Mouse (Mus musculus) limb, embryonic 12.5 days (tissue): ENCODE measurements around the gene Vhl. TPM values are rescaled to one million over a fixed set of nuclear protein-coding genes. Genes with fewer than 3 reads are reported as not detected.

ENCODE experiments used
- ATAC-seq: fragments of 200-750 bp; cut with Nextera tagmentation; 2 replicates; pipeline ENCODE4 v1.8.0; 2017; ENCODE audit warnings: low read depth, moderate TSS enrichment; ENCODE audit not compliant: insufficient number of reproducible peaks, insufficient read depth, low FRiP score, low TSS enrichment
- H3K27ac ChIP-seq: fragments of 300-500 bp; sonication (generic); 2 replicates; pipeline ENCODE4 v1.5.1; 2016; ENCODE audit warnings: mild to moderate bottlenecking, moderate library complexity
- H3K27me3 ChIP-seq: fragments of 300-500 bp; sonication (generic); 2 replicates; pipeline ENCODE4 v1.6.1; 2016; ENCODE audit warnings: mild to moderate bottlenecking, moderate library complexity
- H3K36me3 ChIP-seq: fragments of 300-500 bp; sonication (generic); 2 replicates; pipeline ENCODE4 v1.6.1; 2016; ENCODE audit warnings: mild to moderate bottlenecking, moderate library complexity
- H3K4me1 ChIP-seq: fragments of 300-500 bp; sonication (generic); replicated peaks from 2 replicates; pipeline ENCODE4 v1.6.1; 2016
- H3K4me2 ChIP-seq: fragments of 300-500 bp; sonication (generic); 2 replicates; pipeline ENCODE4 v1.6.1; 2016; ENCODE audit warnings: mild to moderate bottlenecking, moderate library complexity
- H3K4me3 ChIP-seq: fragments of 300-500 bp; sonication (generic); replicated peaks from 2 replicates; pipeline ENCODE4 v1.5.1; 2016; ENCODE audit warnings: mild to moderate bottlenecking
- H3K9ac ChIP-seq: fragments of 300-500 bp; sonication (generic); replicated peaks from 2 replicates; pipeline ENCODE4 v1.6.1; 2016; ENCODE audit warnings: mild to moderate bottlenecking, moderate library complexity
- H3K9me3 ChIP-seq: fragments of 300-500 bp; sonication (generic); 2 replicates; pipeline ENCODE4 v1.6.1; 2016; ENCODE audit warnings: mild to moderate bottlenecking, moderate library complexity
- WGBS: fragments of 180-500 bp; shearing (Covaris S2); methylation state at CpG from one replicate; pipeline ENCODE4 v1.1.7; 2016; 5-methylcytosine and 5-hydroxymethylcytosine counted together
- polyA plus RNA-seq: library from polyadenylated mRNA; unstranded; fragments of >200 nt; fragmentation: Nextera tagmentation; extraction: Ambion mirVana; gene quantifications from 2 replicates; pipeline ENCODE4 v1.2.1, GENCODE M21; 2016

The Vhl gene
- 53.3 and 55.9 TPM in 2 replicates for polyA plus RNA-seq

DNA sequence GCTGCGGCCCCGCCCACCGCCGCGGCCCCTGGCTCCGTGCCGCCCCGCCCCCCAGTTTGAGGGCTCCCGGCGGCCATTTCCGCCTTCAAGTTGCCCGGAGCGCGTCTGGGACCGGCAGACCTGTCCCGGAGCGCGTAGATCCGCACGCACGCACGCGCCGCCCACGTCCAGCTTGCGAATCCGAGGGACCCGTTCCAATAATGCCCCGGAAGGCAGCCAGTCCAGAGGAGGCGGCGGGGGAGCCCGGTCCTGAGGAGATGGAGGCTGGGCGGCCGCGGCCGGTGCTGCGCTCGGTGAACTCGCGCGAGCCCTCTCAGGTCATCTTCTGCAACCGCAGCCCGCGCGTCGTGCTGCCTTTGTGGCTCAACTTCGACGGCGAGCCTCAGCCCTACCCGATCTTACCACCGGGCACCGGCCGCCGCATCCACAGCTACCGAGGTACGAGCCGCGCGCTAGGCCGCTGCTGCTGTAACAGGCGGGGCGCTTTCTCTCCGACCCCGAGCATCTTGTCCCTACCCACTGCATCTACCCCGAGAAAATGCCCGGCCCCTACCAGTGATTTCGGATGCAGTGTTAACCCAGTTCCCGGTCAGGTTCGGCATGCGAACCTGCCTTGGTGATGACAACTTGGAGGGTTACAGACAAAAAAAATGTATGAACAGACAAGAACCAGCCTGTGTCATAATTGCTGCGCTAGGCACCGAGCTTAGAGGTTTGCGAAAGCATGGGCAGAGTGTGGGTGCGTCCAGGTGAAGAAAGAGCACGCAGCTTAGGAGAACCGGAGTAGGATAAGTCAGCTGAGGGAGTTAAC, at the start of gene Vhl:
Gene Vhl (plus strand): TSS at position 19 of the 811 bp plus-strand sequence.
- H3K9me3 ChIP-seq: no peaks in the 10 kb centered on the region
- peak within 1 kb of the TSS; percentile 91 for H3K27ac ChIP-seq
- WGBS: under 1% methylated on average over 74 of the region's 76 CpGs
- peaks cover 16% of the 10 kb centered on the region for H3K4me1 ChIP-seq
- peak within 1 kb of the TSS; percentile 87 for H3K9ac ChIP-seq
- peaks cover 21% of the 10 kb centered on the region for H3K36me3 ChIP-seq
- H3K4me3 ChIP-seq: peak within 1 kb of the TSS; percentile 69
- no peaks in the 10 kb centered on the region for H3K27me3 ChIP-seq
- peak within 1 kb of the TSS; percentile 73 for H3K4me2 ChIP-seq
- ATAC-seq: peak; percentile 76

DNA sequence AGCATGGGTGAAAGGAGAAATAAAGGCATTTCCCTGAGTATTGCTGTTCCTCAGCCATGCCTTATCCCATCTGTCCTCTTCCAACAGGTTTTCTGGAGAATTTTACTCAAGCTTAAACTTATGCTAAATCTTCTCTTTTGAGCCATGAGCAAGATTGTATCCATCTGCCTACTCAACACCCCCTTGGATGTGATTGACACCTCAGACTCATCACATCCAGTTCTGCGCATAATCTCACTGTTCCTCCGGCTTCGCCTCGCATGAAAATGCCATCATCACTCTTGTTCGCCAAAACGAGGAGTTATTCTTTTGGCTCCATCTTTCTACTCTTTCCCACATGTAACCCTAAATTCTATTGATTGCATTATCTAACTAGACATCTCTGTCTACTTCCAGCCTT, 47.7 kb upstream of the Vhl start:
- Histone ChIP-seq H3K27me3 (no peaks in the 10 kb centered on the region), H3K9me3 (no peaks in the 10 kb centered on the region), H3K4me2 (no peak overlapping the region), H3K9ac (no peak overlapping the region), H3K36me3 (peaks cover 44% of the 10 kb centered on the region), H3K4me1 (no peaks in the 10 kb centered on the region), H3K27ac (no peak overlapping the region), H3K4me3 (no peak overlapping the region)
- 94% methylated on average over 6 of the region's 6 CpGs for WGBS
- ATAC-seq: no peak

DNA sequence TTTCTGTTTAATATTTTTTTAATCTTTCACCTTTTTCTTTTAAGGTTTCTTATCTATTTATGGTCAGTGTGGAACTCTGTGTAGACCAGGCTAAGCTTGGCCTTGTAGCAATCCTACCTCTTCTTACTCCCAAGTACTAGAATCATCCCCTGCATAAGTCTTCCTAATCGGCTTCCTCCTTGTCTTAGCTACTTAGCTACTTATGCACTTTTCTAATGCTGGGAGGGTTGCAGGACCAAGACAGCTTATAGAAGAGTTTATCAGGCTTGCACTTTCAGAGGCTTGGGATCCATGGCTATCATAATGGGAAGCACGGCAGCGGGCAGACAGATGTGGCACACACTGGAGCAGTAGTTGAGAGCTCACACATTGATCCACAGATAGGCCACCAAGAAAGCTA, 44.5 kb upstream of the Vhl start:
- 91% methylated on average over 3 of the region's 3 CpGs for WGBS
- no peak for ATAC-seq
- peaks cover 36% of the 10 kb centered on the region for H3K36me3 ChIP-seq
- H3K27ac ChIP-seq: no peak overlapping the region
- no peak overlapping the region for H3K4me3 ChIP-seq
- H3K4me2 ChIP-seq: no peak overlapping the region
- no peaks in the 10 kb centered on the region for H3K9me3 ChIP-seq
- no peaks in the 10 kb centered on the region for H3K27me3 ChIP-seq
- no peak overlapping the region for H3K9ac ChIP-seq
- no peaks in the 10 kb centered on the region for H3K4me1 ChIP-seq

DNA sequence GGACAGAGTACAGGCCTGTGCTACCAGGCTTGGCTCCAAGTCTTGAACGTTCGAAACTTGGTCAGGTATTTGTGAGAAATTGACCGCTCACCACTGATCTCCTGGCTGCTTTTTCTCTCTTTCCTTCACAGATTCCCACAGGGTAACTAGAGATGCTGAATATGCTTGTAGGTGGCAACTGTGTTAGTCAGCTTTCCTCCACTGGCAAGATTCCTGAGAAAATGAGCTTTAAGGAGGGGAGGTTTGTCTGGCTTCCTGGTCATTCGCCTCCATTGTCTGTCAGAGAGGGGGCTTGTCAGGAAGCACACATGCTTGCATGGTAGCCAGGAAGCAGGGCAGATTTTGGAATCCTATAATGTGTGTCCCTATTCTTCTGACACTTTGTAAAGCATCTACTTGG, 40.7 kb upstream of the Vhl start:
- WGBS: 92% methylated on average over 4 of the region's 4 CpGs
- Histone ChIP-seq H3K9me3 (no peaks in the 10 kb centered on the region), H3K4me2 (no peak overlapping the region), H3K27me3 (no peaks in the 10 kb centered on the region), H3K27ac (no peak overlapping the region), H3K4me1 (no peaks in the 10 kb centered on the region), H3K9ac (no peak overlapping the region), H3K36me3 (peaks cover 13% of the 10 kb centered on the region), H3K4me3 (no peak overlapping the region)
- ATAC-seq: no peak

DNA sequence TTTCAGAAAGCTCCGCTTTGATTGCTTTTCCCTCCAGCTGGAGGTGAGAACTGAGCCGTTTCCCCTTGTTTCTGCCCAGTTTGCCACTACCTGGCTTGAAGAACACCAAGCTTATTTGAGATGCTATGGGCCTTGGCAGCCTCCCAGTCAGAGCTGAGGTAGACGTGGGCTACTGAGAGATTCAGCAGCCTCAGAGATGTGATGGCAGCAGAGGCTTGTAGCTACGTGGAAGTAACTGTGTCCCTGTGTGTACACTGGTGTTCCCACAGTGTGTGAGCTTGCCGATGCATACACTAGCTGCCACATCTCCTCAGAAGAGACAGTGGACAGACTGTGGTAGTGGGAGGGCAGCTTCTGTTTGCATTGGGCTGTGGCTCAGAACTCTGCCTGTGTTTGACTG, 38.7 kb upstream of the Vhl start:
- peaks cover 16% of the 10 kb centered on the region for H3K36me3 ChIP-seq
- no peak overlapping the region for H3K27ac ChIP-seq
- no peaks in the 10 kb centered on the region for H3K27me3 ChIP-seq
- H3K9me3 ChIP-seq: no peaks in the 10 kb centered on the region
- ATAC-seq: no peak
- WGBS: 87% methylated on average over 5 of the region's 5 CpGs
- H3K4me2 ChIP-seq: no peak overlapping the region
- H3K4me1 ChIP-seq: no peaks in the 10 kb centered on the region
- no peak overlapping the region for H3K9ac ChIP-seq
- no peak overlapping the region for H3K4me3 ChIP-seq

DNA sequence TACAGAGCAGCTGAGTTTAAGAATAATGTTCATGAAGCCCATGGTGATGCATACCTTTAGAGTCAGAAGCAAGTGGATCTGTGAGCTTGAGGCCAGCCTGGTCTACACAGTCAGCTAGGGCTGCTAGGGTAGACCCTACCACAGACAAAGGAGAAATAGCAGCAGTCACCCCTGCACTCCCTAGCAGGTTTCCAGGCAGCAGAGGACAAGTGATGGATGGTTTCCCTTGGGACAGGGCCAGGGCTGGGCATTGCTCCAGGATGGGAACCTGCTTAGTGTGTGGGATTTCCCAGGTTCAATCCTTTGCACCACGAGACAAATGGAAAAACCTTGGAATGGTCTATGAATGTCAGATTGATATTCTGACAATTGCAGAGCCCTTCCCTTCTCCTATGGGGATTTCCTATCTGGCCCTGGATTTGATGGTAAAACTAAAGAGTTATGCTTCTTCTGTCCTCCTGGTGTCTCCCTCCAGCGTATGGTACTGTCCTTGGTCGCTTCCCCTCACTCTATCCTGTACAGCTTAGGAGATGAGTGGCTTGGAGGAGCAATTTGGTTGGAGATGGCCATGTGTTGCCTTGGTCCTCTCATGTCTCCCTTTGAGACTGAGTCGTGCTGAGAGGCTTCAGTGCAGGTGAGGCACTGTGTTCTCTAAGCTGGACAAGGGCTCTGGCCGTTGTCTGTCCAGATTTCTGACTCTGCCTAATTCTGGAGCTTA, 37.1 kb upstream of the Vhl start:
- peaks cover 17% of the 10 kb centered on the region for H3K36me3 ChIP-seq

DNA sequence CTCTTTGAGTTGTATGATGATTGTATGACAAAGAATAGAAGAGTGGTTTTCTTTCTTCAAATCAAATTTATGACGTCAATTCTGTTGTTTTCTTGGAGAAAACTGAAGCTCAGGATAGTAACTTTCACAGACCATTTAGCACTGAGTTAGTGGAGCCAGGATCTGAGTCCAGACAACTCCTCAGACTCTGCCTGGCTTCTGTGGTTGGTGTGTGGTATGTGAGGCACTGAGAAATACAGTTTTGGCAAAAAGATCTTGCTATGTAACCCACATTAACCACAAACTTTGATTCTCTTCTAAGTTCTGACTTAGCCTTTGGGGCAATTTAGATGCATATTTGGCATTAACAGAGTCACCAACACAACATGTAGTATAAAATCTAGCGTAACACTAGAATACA, 31.1 kb upstream of the Vhl start:
- ATAC-seq: no peak
- Histone ChIP-seq H3K4me2 (no peak overlapping the region), H3K4me3 (no peak overlapping the region), H3K9ac (no peak overlapping the region), H3K4me1 (no peaks in the 10 kb centered on the region), H3K36me3 (peaks cover 14% of the 10 kb centered on the region), H3K27me3 (no peaks in the 10 kb centered on the region), H3K9me3 (no peaks in the 10 kb centered on the region), H3K27ac (no peak overlapping the region)
- WGBS: 89% methylated on average over 2 of the region's 2 CpGs

More for the DNA sequence above, 37.1 kb upstream of the Vhl start:
- Histone ChIP-seq H3K4me3 (no peak overlapping the region), H3K27me3 (no peaks in the 10 kb centered on the region), H3K9ac (no peak overlapping the region), H3K9me3 (no peaks in the 10 kb centered on the region), H3K4me1 (no peaks in the 10 kb centered on the region), H3K27ac (no peak overlapping the region), H3K4me2 (no peak overlapping the region)
- ATAC-seq: no peak
- 80% methylated on average over 5 of the region's 5 CpGs for WGBS

DNA sequence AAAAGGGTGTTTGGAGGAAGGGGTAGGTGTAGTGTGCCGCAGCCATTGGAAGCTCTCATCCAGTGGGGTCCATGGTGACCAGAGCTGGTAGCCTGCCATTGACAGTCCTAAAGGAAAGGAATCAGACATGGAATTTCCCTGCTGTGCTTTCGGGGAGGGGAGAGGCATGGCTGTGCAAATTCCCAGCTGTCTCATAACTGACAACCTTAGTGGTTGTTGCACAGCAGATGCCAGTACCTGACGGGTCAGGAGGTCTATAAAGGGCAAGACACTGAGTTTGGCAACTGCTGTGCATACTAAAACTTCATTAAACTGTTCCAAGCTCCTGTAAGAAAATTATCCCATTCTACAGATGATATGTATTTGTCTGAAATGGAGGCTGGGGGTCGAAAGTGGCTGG, 25.8 kb upstream of the Vhl start:
- 88% methylated on average over 4 of the region's 4 CpGs for WGBS
- ATAC-seq: no peak

DNA sequence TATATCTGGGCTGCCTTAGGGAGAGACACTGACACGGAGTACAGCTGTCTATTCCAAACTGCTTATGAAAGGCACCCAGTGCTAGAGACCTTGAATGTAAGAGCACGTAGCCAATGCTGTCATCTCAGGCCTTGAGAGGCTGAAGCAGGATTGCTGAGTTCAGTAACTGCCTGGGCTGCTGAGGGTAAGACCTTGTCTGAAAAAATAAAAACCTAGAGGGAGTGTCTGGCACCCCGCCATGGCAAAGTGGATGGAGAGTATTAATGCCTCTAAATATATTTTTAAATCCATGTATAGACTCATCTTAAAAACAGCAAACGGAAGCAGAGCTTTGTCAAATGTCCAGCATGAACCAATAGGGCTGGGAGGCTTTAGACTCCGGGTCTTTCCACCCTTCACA, 23.9 kb upstream of the Vhl start:
- H3K27me3 ChIP-seq: no peaks in the 10 kb centered on the region
- 83% methylated on average over 5 of the region's 5 CpGs for WGBS

More for the DNA sequence above, 25.8 kb upstream of the Vhl start:
- no peak overlapping the region for H3K9ac ChIP-seq
- no peak overlapping the region for H3K4me3 ChIP-seq
- peaks cover 3% of the 10 kb centered on the region; the same call in 1 of the 2 replicates for H3K36me3 ChIP-seq
- H3K27ac ChIP-seq: no peak overlapping the region
- H3K4me2 ChIP-seq: no peak overlapping the region
- H3K4me1 ChIP-seq: peaks cover 4% of the 10 kb centered on the region; the same call in 1 of the 2 replicates
- H3K27me3 ChIP-seq: no peaks in the 10 kb centered on the region
- no peaks in the 10 kb centered on the region for H3K9me3 ChIP-seq

DNA sequence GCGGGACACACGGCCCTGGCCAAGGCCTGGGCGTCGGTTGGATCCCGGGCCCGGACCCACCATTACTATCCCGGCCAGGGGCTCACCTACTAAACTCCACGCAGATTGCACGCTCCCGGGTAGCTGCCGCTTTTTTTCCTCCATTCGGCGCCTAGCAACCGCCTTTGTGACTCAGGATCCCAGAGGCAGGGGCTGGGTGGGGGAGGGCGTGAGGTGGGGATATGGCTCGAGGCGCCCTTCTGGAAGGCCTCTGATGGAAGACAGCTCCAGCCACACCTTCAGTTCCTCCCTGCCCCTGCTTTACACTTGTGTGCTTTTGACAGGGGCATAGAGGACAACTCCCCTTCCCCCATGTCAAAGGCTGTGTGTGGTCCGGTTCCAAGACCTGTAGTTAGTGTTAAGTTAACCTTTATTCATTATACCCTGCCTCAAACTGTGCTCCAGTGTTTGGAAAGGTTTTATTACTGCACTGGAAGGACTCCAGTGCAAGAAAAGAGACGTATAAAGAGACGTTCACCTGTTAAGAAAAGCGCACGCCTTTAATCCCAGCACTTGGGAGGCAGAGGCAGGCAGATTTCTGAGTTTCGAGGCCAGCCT, 23.1 kb upstream of the Vhl start, which contains the start of gene Fancd2os:
Gene Fancd2os (minus strand): TSS at position 173 of the 597 bp plus-strand sequence.
- H3K9ac ChIP-seq: 0 out of 2 replicates have a peak within 1 kb of the TSS, but pooled peaks have one; percentile 31
- no peak within 1 kb of the TSS for H3K4me3 ChIP-seq
- peaks cover 3% of the 10 kb centered on the region; the same call in 1 of the 2 replicates for H3K36me3 ChIP-seq
- no peak within 1 kb of the TSS for H3K27ac ChIP-seq
- H3K9me3 ChIP-seq: no peaks in the 10 kb centered on the region
- ATAC-seq: no peak
- no peaks in the 10 kb centered on the region for H3K27me3 ChIP-seq
- H3K4me1 ChIP-seq: peaks cover 9% of the 10 kb centered on the region
- 46% methylated on average over 23 of the region's 23 CpGs for WGBS
- H3K4me2 ChIP-seq: 0 out of 2 replicates have a peak within 1 kb of the TSS, but pooled peaks have one; percentile 6

More for the DNA sequence above, 23.9 kb upstream of the Vhl start:
- Histone ChIP-seq H3K4me2 (no peak overlapping the region), H3K27ac (no peak overlapping the region), H3K9ac (no peak overlapping the region), H3K4me1 (peaks cover 4% of the 10 kb centered on the region; the same call in 1 of the 2 replicates), H3K9me3 (no peaks in the 10 kb centered on the region), H3K4me3 (no peak overlapping the region), H3K36me3 (peaks cover 3% of the 10 kb centered on the region; the same call in 1 of the 2 replicates)
- no peak for ATAC-seq

DNA sequence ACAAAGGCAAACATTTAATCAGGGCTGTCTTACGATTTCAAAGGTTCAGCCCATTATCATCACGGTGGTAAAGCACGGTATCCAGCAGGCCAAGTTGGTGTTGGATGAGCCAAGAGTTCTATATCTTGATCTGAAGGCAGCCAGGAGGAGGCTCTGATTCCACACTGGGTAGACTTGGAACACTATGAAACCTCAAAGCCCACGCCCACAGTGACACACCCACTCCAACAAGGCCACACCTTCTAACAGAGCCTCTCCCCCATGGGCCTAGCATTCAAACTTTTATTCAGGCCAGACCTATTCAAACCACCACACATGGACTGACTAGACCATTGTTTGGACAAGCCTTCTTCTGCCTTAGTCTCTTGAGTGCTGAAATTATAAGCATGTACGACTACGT, 20.9 kb upstream of the Vhl start:
- H3K27ac ChIP-seq: no peak overlapping the region
- H3K36me3 ChIP-seq: peaks cover 6% of the 10 kb centered on the region; the same call in 1 of the 2 replicates
- 91% methylated on average over 6 of the region's 6 CpGs for WGBS
- ATAC-seq: no peak
- H3K4me3 ChIP-seq: no peak overlapping the region
- no peak overlapping the region for H3K4me2 ChIP-seq
- no peaks in the 10 kb centered on the region for H3K9me3 ChIP-seq
- peaks cover 19% of the 10 kb centered on the region for H3K4me1 ChIP-seq
- no peaks in the 10 kb centered on the region for H3K27me3 ChIP-seq
- no peak overlapping the region for H3K9ac ChIP-seq
